Mouse (Mus musculus) lung, postnatal 14 days (tissue): ENCODE measurements at regions not wholly inside any gene's neighbourhood (a gene's known extent, or its start where the extent isn't known, plus 50 kb on each side); places are given as distances from the start of the nearest gene placed in this dataset.

ENCODE experiments used
- DNase-seq: peaks from one replicate; pipeline ENCODE4 v3.0.0; 2021

- DNase-seq, result no peak
Measured at GRCm38 (mm10) chr5:46086885-46087284, 229.5 kb upstream of the Lcorl start.

- no peak for DNase-seq
Measured at GRCm38 (mm10) chr5:46083293-46083692, 225.9 kb upstream of the Lcorl start.

- no peak for DNase-seq
Measured at GRCm38 (mm10) chr5:46073744-46074143, 216.3 kb upstream of the Lcorl start.

DNA sequence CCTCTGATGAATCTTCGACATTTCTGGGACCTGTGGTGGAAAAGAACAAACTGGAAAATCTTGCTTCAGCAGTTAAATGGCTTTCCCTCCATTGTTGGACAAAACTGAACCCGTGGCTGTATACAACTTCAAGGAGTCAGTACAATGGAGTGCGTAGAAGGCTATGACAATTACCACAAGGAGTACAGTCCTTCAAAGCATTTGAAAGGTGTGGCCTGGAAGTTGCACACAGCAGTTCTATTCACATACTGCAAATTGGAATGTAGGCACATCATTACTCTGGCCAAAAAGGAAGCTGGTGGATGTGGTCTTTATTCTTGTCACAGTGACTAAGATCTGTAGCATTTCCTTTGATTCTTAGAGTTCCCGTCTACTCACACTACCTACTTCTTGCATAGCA, 215.7 kb upstream of the Lcorl start:
- DNase-seq, result no peak

DNA sequence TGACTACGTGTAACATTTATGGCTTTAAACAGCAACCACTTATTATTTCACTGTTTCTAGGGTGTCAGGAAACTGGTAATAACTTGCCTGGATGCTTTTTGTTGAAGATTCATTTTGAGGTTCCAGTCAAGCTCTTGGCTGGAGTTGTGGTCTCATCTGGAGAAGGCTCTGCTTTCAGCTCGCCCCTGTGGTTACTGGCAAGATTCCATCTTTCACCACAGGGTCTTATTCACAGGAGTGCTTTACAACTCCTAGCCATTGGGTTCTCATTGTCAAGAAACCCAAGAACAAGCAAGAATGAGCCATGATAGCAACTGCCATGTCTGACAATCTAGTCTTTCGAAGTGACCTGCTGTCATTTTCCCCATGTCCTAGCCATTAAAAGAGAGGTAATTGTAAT, 202.5 kb upstream of the Lcorl start:
- DNase-seq, result no peak

DNA sequence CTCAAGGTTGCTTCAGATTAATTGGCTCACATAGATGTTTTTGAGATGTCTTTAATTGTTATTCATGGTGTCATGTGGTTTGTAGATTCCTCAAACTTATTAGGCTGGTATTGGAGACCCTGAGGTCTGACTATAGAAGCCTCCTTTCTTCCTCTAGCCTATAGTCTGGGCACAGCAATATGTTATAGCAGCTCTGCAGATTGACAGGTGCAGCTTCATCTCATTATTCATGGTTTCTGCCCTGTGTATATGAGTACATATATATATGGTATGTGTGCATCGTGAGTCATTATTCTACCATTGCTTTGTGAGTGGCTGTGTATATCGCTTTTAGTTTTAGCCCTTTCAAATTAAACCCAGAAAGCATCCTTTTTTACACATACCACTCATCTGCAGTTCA, 197.4 kb upstream of the Lcorl start:
- no peak for DNase-seq

DNA sequence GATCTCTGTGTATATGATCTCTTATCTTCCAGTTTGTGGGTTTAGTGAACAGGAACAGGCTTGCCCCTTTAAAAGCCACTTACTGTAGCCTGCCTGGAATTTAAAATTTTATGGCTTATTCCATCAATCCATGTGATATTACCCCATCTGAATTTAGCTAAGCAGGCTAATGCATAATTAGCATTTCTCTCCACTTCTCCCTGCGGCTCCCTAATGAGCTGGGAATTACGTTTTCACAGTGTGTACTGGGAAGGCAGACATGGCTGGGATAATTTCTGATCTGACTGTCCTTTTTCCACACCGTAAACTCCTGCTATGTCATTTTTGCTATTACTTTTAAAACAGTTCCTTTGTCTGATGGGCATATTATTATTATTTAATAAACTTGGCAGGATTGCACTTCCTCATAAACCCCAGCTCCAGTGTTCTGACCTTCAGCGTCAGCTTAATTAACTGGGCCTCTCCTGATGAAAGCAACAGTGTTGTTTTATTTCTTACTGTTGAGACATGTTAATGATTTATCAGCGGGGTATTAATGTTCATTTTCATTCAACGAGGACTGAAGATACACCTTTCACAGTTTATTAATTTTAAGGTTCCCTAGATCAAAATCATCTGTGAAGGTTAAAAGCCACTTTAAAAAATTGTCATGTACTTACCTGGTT, 185.4 kb upstream of the Lcorl start:
- no peak for DNase-seq

DNA sequence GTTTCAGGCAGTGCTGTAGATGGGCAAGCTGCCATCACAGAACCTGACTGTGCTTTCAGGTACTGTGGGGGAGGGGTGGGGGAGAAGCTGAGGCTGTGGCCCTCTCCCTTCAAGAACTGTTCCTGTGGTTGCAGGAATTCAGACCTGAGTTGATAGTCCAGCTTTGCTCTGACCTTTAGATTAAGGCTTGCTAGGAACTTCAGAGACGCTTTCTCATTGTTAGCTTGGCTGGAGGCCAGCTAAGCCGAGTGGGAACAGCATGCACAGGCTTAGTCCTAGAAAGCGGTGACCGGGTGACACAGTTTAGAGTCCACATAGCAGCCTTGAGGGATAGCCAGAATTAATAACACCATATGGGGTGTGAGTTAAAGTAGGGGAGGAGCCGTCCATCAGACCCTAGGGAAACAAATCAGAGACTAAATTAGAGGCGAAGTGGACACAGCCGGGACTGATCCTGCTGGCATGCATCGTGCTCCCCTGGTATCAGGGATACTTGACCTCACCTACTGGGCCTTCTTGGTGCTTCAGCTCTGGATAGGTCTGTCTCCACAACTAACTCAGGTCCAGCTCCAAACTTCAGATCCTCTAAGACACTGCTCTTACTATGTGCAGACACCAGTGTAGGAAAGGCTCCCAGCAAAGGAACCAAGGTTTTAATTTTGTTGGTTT, 175.7 kb upstream of the Lcorl start:
- DNase-seq, result peak; percentile 49

GRCm38 (mm10) chr5:46032206-46032605, 174.8 kb upstream of the Lcorl start:
- no peak for DNase-seq

DNA sequence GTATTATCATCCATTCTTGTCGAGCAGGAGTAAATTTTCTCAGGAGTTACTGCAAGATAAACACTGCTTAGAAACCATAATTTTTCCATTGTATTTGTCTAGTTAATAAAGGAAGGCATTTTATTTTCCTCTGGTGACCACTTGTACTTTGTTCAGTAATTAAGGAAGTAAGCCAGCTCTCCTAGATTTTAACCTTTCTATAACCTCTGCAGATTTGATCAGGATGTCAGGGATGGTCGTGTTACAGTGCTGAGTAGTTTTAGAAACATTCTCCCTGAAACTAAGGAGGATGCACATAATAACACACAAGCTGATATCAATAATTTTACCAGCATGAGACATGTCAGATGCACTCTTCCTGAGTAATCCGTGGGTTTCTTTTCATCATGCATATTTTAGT, 166.7 kb upstream of the Lcorl start:
- DNase-seq, result no peak

GRCm38 (mm10) chr5:46023456-46023855, 166.0 kb upstream of the Lcorl start:
- DNase-seq, result no peak

DNA sequence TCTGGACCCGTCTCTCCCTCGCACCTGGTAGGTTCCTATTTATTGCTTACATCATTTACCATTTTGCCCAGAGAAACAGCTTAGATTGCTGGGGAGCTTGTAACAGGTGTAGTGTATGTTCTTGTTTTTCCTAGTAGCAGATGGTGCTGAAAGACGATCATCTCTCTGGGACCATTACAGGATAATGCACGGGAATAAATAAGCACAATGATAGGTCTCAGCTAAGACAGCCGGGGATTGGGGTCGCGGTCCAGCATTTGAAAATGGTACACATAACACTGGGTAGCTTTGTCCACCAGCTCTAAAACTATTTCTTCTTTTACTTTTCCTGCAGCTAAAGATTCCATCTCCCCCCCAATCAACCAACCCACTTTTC, 164.6 kb upstream of the Lcorl start:
- no peak for DNase-seq

GRCm38 (mm10) chr5:46021398-46022046, 164.1 kb upstream of the Lcorl start:
- no peak for DNase-seq

DNA sequence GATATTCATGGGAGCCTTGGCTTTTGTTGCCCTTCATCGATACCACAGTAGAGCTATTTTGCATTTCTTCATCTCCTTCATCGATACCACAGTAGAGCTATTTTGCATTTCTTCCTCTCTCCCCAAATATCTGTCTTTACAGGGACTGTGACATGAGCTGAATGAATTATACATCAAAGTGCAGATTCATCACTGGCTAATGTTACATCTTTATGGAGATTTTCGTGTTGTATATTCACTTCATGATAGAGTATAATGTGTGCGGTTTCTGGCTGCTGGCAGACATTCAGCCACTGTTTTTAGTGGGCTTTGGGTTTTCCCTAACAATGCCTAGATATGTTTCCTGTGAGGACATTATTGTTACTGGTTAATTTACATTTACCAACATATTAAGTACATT, 162.8 kb upstream of the Lcorl start:
- DNase-seq, result no peak

GRCm38 (mm10) chr5:46007446-46007845, 150.0 kb upstream of the Lcorl start:
- DNase-seq, result peak; percentile 4

DNA sequence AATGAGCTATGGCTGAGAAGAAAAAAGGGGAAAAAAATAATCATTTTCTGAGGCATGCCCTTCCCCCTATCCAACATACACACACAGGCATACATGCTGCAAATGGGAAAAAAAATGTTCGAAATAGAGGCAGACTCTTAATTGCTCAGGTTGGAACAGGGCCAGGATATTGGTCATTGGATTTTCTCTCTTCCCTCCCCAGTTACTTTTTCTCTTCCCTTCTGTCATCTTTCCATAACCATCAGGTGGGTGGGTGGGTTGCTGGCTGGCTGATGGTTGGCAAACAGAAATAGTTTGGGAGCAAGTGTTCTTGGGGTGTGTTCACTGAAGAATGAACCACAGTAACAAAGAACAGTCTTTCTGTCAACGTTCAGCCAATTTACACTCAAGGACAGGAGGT, 149.3 kb upstream of the Lcorl start:
- no peak for DNase-seq

DNA sequence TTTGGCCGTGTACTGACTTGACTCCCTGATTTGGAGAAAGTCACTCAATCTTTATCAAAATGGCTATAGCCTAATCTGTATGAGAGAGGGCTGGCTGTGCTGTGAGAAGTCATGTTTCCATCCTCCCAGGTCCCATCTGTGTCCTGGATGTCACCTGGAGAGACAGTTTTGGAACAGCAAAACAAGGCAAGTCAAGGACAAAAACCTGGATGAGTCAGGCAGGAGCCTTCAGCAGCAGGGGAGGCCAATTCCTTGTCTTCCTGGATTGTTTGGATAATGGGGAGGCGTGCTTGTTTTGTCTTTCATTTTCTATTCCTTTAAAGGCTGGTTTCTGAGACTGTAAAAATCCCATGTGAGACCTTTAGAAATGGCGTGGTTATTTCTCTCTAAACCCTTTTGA, 148.8 kb upstream of the Lcorl start:
- DNase-seq, result no peak

DNA sequence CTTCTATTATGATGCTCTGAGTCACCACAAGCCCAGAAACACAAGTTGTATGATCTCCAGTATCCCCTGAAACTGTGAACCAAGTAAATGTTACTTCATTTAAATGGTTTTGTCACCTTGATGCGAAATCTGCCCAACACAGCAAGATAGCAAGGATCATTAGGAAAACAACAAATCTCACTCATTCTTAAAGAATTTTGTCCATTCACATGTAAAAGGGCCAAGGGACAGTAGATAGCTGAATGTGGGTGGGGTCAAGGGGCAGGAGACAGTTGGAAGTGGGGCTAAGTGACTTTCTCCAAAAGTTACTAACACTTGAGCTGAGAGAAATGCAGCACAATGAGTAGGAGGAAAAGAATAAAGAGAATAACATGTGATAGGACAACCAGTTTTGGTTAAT, 148.2 kb upstream of the Lcorl start:
- DNase-seq, result no peak

DNA sequence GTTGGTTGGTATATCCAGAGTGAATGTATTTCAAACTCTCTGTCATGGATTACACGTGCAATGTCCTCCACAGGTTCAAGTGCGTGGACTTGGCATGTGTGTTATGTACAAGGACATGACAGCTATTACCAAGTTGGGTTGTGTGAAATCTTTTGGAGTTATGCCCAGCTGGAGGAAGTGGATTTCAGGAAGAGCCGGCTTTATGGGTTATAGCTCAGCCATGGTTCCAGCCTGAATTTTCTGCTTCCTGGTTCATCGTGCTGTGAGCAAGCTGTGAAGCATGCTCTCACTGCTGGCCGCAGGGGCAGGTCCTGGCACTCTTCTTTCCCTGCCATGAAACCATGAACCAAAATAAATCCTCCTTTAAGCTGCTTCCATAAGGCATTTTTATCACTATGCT, 144.6 kb upstream of the Lcorl start:
- DNase-seq, result no peak

GRCm38 (mm10) chr5:45957766-45958165, 100.4 kb upstream of the Lcorl start:
- DNase-seq, result no peak

DNA sequence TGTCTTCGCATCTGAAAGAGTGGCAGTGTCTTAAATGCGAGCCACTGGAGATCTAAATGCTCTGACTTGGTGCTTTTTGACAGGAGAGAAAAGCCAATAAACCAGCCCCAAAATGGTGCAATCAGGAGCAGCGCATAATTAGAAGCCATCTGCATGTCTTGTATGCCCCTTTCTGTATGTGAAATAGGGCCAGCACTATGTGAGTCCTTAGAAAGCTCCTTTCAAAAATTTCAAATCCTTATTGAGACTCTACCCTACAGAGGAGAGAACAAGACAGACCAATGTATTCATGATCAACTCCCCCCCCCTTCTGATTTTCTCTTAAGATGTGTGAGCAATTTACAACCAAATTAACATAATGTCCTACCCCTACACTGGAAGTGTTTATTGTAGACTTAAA, 86.6 kb upstream of the Lcorl start:
- no peak for DNase-seq

DNA sequence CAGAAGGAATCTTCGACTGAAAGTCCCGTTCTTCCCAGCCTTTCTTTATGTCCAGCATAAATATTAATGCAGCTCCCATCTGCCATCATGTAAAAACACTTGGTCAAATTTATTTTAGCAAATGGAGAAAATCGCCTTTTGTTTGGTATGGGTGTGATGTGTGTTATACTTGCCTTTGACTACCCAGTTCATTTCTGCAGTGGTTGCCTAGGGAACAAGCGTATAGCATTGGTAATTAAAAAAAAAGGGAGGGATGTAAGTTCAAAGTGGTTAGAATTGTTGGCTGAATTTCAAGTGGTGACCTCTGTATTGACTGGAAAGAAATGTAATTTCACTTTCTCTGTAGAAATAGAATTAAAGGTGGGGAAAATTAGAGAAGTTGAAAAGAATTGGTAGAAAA, 75.6 kb upstream of the Lcorl start:
- no peak for DNase-seq

GRCm38 (mm10) chr5:45931252-45931651, 73.8 kb upstream of the Lcorl start:
- DNase-seq, result no peak

DNA sequence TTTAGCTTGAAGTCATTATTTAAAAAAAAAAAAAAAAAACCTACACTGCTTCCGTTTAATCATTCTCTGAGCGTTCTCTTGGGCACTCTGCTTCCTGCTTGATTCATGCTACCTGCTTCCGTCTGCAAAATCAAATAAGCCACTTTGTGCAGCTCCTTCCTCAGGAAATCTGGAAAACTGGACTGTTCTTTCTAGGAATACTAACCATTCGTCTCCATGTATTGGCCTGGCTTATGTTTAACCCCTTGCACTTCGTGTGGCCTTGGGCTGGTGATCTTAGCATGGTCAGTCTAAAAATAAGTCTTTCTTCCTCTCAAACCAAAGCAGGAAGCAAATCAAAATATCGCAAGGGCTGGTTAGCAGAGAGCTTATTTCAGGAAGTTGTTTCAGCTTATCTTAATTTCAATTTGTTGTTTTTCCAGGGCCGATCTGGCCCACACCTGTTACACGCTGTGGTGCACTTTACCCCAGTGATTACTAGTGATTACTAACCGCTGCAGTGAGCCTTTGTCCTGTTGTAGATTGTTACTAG, 68.5 kb upstream of the Lcorl start:
- no peak for DNase-seq
